Mouse (Mus musculus): Measurements from ENCODE around the gene Zfp940. TPM values are rescaled to one million over a fixed set of nuclear protein-coding genes. Genes with fewer than 3 reads are reported as not detected.
"Not testable (repeated sequence)": the region's sequence is repeated elsewhere in the genome, so short reads cannot be mapped to it uniquely, and the experiment has no call there.

Gene Zfp940
- polyA plus RNA-seq (2012), result not detected in 2 replicates

GRCm38 (mm10) chr7:29853219-29853842, at the start of gene Zfp940:
Zfp940 (minus strand) TSS chr7:29853669.
- TF ChIP-seq TAL1 (IDR thresholded peaks at IDR 0.05; ENCODE audit: low read length), result no peak
- no peak for TF ChIP-seq GATA1 (IDR thresholded peaks at IDR 0.05; ENCODE audit: low read length)
- no peaks in the 10 kb centered on the region for H3K27me3 ChIP-seq (ENCODE audit: control insufficient read depth)
- peaks cover 14% of the 10 kb centered on the region for H3K4me1 ChIP-seq (ENCODE audit: control insufficient read depth)
- no peaks in the 10 kb centered on the region; the same call in 1 of the 2 replicates for H3K36me3 ChIP-seq (ENCODE audit: control insufficient read depth)
- H3K4me3 ChIP-seq (replicated peaks), result peak within 1 kb of the TSS; percentile 77
- no peaks in the 10 kb centered on the region for H3K9me3 ChIP-seq (ENCODE audit: control insufficient read depth, low read length)

- TF ChIP-seq TAL1 (IDR thresholded peaks at IDR 0.05; ENCODE audit: low read length) (no peak), GATA1 (IDR thresholded peaks at IDR 0.05; ENCODE audit: low read length) (no peak)
- H3K36me3 ChIP-seq (ENCODE audit: control insufficient read depth), result peaks cover 59% of the 10 kb centered on the region
Observed at GRCm38 (mm10) chr7:29898351-29898750, 44.9 kb upstream of the Zfp940 start.

GRCm38 (mm10) chr7:29892756-29893155, 39.3 kb upstream of the Zfp940 start:
- Histone ChIP-seq H3K4me3 (replicated peaks) (no peak overlapping the region), H3K27me3 (ENCODE audit: control insufficient read depth) (no peaks in the 10 kb centered on the region; the same call in 1 of the 2 replicates), H3K4me1 (ENCODE audit: control insufficient read depth) (no peaks in the 10 kb centered on the region), H3K36me3 (ENCODE audit: control insufficient read depth) (peaks cover 47% of the 10 kb centered on the region), H3K9me3 (ENCODE audit: control insufficient read depth, low read length) (peaks cover 70% of the 10 kb centered on the region)
- TF ChIP-seq TAL1 (IDR thresholded peaks at IDR 0.05; ENCODE audit: low read length), result no peak
- TF ChIP-seq GATA1 (IDR thresholded peaks at IDR 0.05; ENCODE audit: low read length), result no peak

More at GRCm38 (mm10) chr7:29898351-29898750, 44.9 kb upstream of the Zfp940 start:
- no peaks in the 10 kb centered on the region; the same call in 1 of the 2 replicates for H3K27me3 ChIP-seq (ENCODE audit: control insufficient read depth)
- no peaks in the 10 kb centered on the region for H3K4me1 ChIP-seq (ENCODE audit: control insufficient read depth)
- H3K9me3 ChIP-seq (ENCODE audit: control insufficient read depth, low read length), result peaks cover 41% of the 10 kb centered on the region
- no peak overlapping the region for H3K4me3 ChIP-seq (replicated peaks)

- Histone ChIP-seq H3K9me3 (ENCODE audit: control insufficient read depth, low read length) (peaks cover 82% of the 10 kb centered on the region), H3K4me3 (replicated peaks) (no peak overlapping the region), H3K4me1 (ENCODE audit: control insufficient read depth) (no peaks in the 10 kb centered on the region), H3K36me3 (ENCODE audit: control insufficient read depth) (peaks cover 32% of the 10 kb centered on the region), H3K27me3 (ENCODE audit: control insufficient read depth) (no peaks in the 10 kb centered on the region; the same call in 1 of the 2 replicates)
- TF ChIP-seq TAL1 (IDR thresholded peaks at IDR 0.05; ENCODE audit: low read length) (no peak), GATA1 (IDR thresholded peaks at IDR 0.05; ENCODE audit: low read length) (no peak)
Observed at GRCm38 (mm10) chr7:29890501-29890900, 37.0 kb upstream of the Zfp940 start.

- Histone ChIP-seq H3K27me3 (ENCODE audit: control insufficient read depth) (no peaks in the 10 kb centered on the region), H3K9me3 (ENCODE audit: control insufficient read depth, low read length) (peaks cover 53% of the 10 kb centered on the region), H3K36me3 (ENCODE audit: control insufficient read depth) (no peaks in the 10 kb centered on the region), H3K4me3 (replicated peaks) (no peak overlapping the region), H3K4me1 (ENCODE audit: control insufficient read depth) (no peaks in the 10 kb centered on the region)
- TF ChIP-seq GATA1 (IDR thresholded peaks at IDR 0.05; ENCODE audit: low read length) (no peak), TAL1 (IDR thresholded peaks at IDR 0.05; ENCODE audit: low read length) (no peak)
Observed at GRCm38 (mm10) chr7:29880916-29881315, 27.4 kb upstream of the Zfp940 start.

GRCm38 (mm10) chr7:29880056-29880455, 26.6 kb upstream of the Zfp940 start:
- peaks cover 6% of the 10 kb centered on the region for H3K36me3 ChIP-seq (ENCODE audit: control insufficient read depth)
- H3K4me3 ChIP-seq (replicated peaks), result no peak overlapping the region
- no peaks in the 10 kb centered on the region for H3K4me1 ChIP-seq (ENCODE audit: control insufficient read depth)
- no peaks in the 10 kb centered on the region for H3K27me3 ChIP-seq (ENCODE audit: control insufficient read depth)
- peaks cover 52% of the 10 kb centered on the region for H3K9me3 ChIP-seq (ENCODE audit: control insufficient read depth, low read length)
- TF ChIP-seq GATA1 (IDR thresholded peaks at IDR 0.05; ENCODE audit: low read length), result no peak

- peaks cover 45% of the 10 kb centered on the region for H3K9me3 ChIP-seq (ENCODE audit: control insufficient read depth, low read length)
- H3K4me1 ChIP-seq (ENCODE audit: control insufficient read depth); H3K27me3 ChIP-seq (ENCODE audit: control insufficient read depth); H3K4me3 ChIP-seq (replicated peaks): not testable (repeated sequence)
- peaks cover 16% of the 10 kb centered on the region for H3K36me3 ChIP-seq (ENCODE audit: control insufficient read depth)
Observed at GRCm38 (mm10) chr7:29877561-29877960, 24.1 kb upstream of the Zfp940 start.

GRCm38 (mm10) chr7:29874256-29874655, 20.8 kb upstream of the Zfp940 start:
- TF ChIP-seq TAL1 (IDR thresholded peaks at IDR 0.05; ENCODE audit: low read length) (no peak), GATA1 (IDR thresholded peaks at IDR 0.05; ENCODE audit: low read length) (no peak)
- H3K9me3 ChIP-seq (ENCODE audit: control insufficient read depth, low read length), result peaks cover 42% of the 10 kb centered on the region

GRCm38 (mm10) chr7:29861660-29862059, 8.2 kb upstream of the Zfp940 start:
- Histone ChIP-seq H3K4me3 (replicated peaks) (no peak overlapping the region), H3K9me3 (ENCODE audit: control insufficient read depth, low read length) (no peaks in the 10 kb centered on the region), H3K4me1 (ENCODE audit: control insufficient read depth) (peaks cover 10% of the 10 kb centered on the region), H3K27me3 (ENCODE audit: control insufficient read depth) (no peaks in the 10 kb centered on the region), H3K36me3 (ENCODE audit: control insufficient read depth) (no peaks in the 10 kb centered on the region)
- no peak for TF ChIP-seq TAL1 (IDR thresholded peaks at IDR 0.05; ENCODE audit: low read length)
- TF ChIP-seq GATA1 (IDR thresholded peaks at IDR 0.05; ENCODE audit: low read length), result no peak

More at GRCm38 (mm10) chr7:29874256-29874655, 20.8 kb upstream of the Zfp940 start:
- H3K4me3 ChIP-seq (replicated peaks), result no peak overlapping the region
- no peaks in the 10 kb centered on the region for H3K4me1 ChIP-seq (ENCODE audit: control insufficient read depth)
- peaks cover 16% of the 10 kb centered on the region for H3K36me3 ChIP-seq (ENCODE audit: control insufficient read depth)
- no peaks in the 10 kb centered on the region for H3K27me3 ChIP-seq (ENCODE audit: control insufficient read depth)

Data from erythroblast, embryonic 14.5 days (primary cell).